Mouse (Mus musculus): ENCODE data around the gene Pknox2. TPM values are rescaled to one million over a fixed set of nuclear protein-coding genes. Genes with fewer than 3 reads are reported as not detected.

Pknox2 gene
- polyA plus RNA-seq, 1 experiment from 2014 or later: 11.4 TPM

GRCm38 (mm10) chr9:37094230-37094990, 52.8 kb downstream of the Pknox2 start:
- Histone ChIP-seq H3K4me3 (no peak overlapping the region), H3K27me3 (no peaks in the 10 kb centered on the region), H3K4me1 (peaks cover 10% of the 10 kb centered on the region), H3K9me3 (no peaks in the 10 kb centered on the region), H3K27ac (no peak overlapping the region), H3K9ac (no peak overlapping the region), H3K36me3 (no peaks in the 10 kb centered on the region), H3K4me2 (no peak overlapping the region)
- ATAC-seq (ENCODE audit: borderline replicate concordance, extremely low read depth, low FRiP score, low TSS enrichment): no peak
- WGBS: 57% methylated on average over 11 of the region's 11 CpGs

- no peaks in the 10 kb centered on the region for H3K9me3 ChIP-seq
- ATAC-seq (ENCODE audit: borderline replicate concordance, extremely low read depth, low FRiP score, low TSS enrichment): no peak
- H3K27ac ChIP-seq: peak overlapping the region; percentile 34; the same call in 1 of the 2 replicates
- H3K4me1 ChIP-seq: peaks cover 10% of the 10 kb centered on the region
- H3K4me2 ChIP-seq: no peak overlapping the region
- no peaks in the 10 kb centered on the region for H3K36me3 ChIP-seq
- no peak overlapping the region for H3K4me3 ChIP-seq
- H3K9ac ChIP-seq: no peak overlapping the region
- H3K27me3 ChIP-seq: no peaks in the 10 kb centered on the region
- WGBS: 5% methylated on average over 5 of the region's 5 CpGs
Measured at GRCm38 (mm10) chr9:37093086-37093485, 54.1 kb downstream of the Pknox2 start.

- H3K4me1 ChIP-seq: peaks cover 22% of the 10 kb centered on the region
- no peak overlapping the region for H3K4me3 ChIP-seq
- H3K27me3 ChIP-seq: no peaks in the 10 kb centered on the region
- H3K9ac ChIP-seq: no peak overlapping the region
- 68% methylated on average over 6 of the region's 6 CpGs for WGBS
- no peaks in the 10 kb centered on the region for H3K36me3 ChIP-seq
- H3K27ac ChIP-seq: no peak overlapping the region
- no peak overlapping the region for H3K4me2 ChIP-seq
- H3K9me3 ChIP-seq: no peaks in the 10 kb centered on the region
- no peak; the same call in 1 of the 2 replicates for ATAC-seq (ENCODE audit: borderline replicate concordance, extremely low read depth, low FRiP score, low TSS enrichment)
Measured at GRCm38 (mm10) chr9:37089894-37090652, 57.1 kb downstream of the Pknox2 start.

- H3K9me3 ChIP-seq: no peaks in the 10 kb centered on the region
- peak; percentile 75; the same call in 1 of the 2 replicates for ATAC-seq (ENCODE audit: borderline replicate concordance, extremely low read depth, low FRiP score, low TSS enrichment)
- 53% methylated on average over 2 of the region's 2 CpGs for WGBS
- no peak overlapping the region for H3K9ac ChIP-seq
- no peak overlapping the region for H3K4me2 ChIP-seq
- peaks cover 22% of the 10 kb centered on the region; the same call in 1 of the 2 replicates for H3K4me1 ChIP-seq
- no peak overlapping the region for H3K4me3 ChIP-seq
- no peak overlapping the region for H3K27ac ChIP-seq
- no peaks in the 10 kb centered on the region for H3K27me3 ChIP-seq
- H3K36me3 ChIP-seq: no peaks in the 10 kb centered on the region
Measured at GRCm38 (mm10) chr9:37085370-37085769, 61.8 kb downstream of the Pknox2 start.

GRCm38 (mm10) chr9:37082246-37082645, 65.0 kb downstream of the Pknox2 start:
- Histone ChIP-seq H3K36me3 (no peaks in the 10 kb centered on the region), H3K9me3 (no peaks in the 10 kb centered on the region), H3K4me2 (no peak overlapping the region), H3K27me3 (no peaks in the 10 kb centered on the region), H3K4me3 (no peak overlapping the region), H3K4me1 (peaks cover 22% of the 10 kb centered on the region; the same call in 1 of the 2 replicates), H3K27ac (no peak overlapping the region), H3K9ac (no peak overlapping the region)
- no peak for ATAC-seq (ENCODE audit: borderline replicate concordance, extremely low read depth, low FRiP score, low TSS enrichment)
- WGBS: 89% methylated on average over 10 of the region's 10 CpGs

GRCm38 (mm10) chr9:37080309-37080708, 66.9 kb downstream of the Pknox2 start:
- WGBS: 78% methylated on average over 6 of the region's 6 CpGs
- no peak overlapping the region for H3K4me2 ChIP-seq
- no peaks in the 10 kb centered on the region for H3K27me3 ChIP-seq
- no peak for ATAC-seq (ENCODE audit: borderline replicate concordance, extremely low read depth, low FRiP score, low TSS enrichment)
- no peaks in the 10 kb centered on the region for H3K36me3 ChIP-seq
- no peak overlapping the region for H3K9ac ChIP-seq
- peaks cover 24% of the 10 kb centered on the region for H3K4me1 ChIP-seq
- no peaks in the 10 kb centered on the region for H3K9me3 ChIP-seq
- H3K27ac ChIP-seq: no peak overlapping the region
- no peak overlapping the region for H3K4me3 ChIP-seq

GRCm38 (mm10) chr9:37077063-37077418, 70.2 kb downstream of the Pknox2 start:
- H3K27me3 ChIP-seq: no peaks in the 10 kb centered on the region
- H3K36me3 ChIP-seq: no peaks in the 10 kb centered on the region
- H3K4me3 ChIP-seq: no peak overlapping the region
- H3K9me3 ChIP-seq: no peaks in the 10 kb centered on the region
- no peak overlapping the region for H3K4me2 ChIP-seq
- H3K4me1 ChIP-seq: peaks cover 16% of the 10 kb centered on the region
- H3K9ac ChIP-seq: no peak overlapping the region
- WGBS: 48% methylated on average over 2 of the region's 2 CpGs
- peak overlapping the region; percentile 22; the same call in 1 of the 2 replicates for H3K27ac ChIP-seq
- no peak for ATAC-seq (ENCODE audit: borderline replicate concordance, extremely low read depth, low FRiP score, low TSS enrichment)

- Histone ChIP-seq H3K4me2 (0 out of 2 replicates have a peak overlapping the region, but pooled peaks have one; percentile 2), H3K36me3 (no peaks in the 10 kb centered on the region), H3K27me3 (no peaks in the 10 kb centered on the region), H3K4me1 (peaks cover 16% of the 10 kb centered on the region), H3K9ac (no peak overlapping the region), H3K9me3 (no peaks in the 10 kb centered on the region), H3K4me3 (no peak overlapping the region), H3K27ac (peak overlapping the region; percentile 22; the same call in 1 of the 2 replicates)
- ATAC-seq (ENCODE audit: borderline replicate concordance, extremely low read depth, low FRiP score, low TSS enrichment): peak; percentile 68; the same call in 1 of the 2 replicates
- WGBS: 17% methylated on average over 15 of the region's 15 CpGs
Measured at GRCm38 (mm10) chr9:37076386-37077062, 70.7 kb downstream of the Pknox2 start.

GRCm38 (mm10) chr9:37075903-37076302, 71.3 kb downstream of the Pknox2 start:
- WGBS: 52% methylated on average over 4 of the region's 4 CpGs
- Histone ChIP-seq H3K36me3 (no peaks in the 10 kb centered on the region), H3K9me3 (no peaks in the 10 kb centered on the region), H3K9ac (no peak overlapping the region), H3K27me3 (no peaks in the 10 kb centered on the region), H3K4me3 (no peak overlapping the region), H3K27ac (no peak overlapping the region), H3K4me1 (peaks cover 15% of the 10 kb centered on the region), H3K4me2 (no peak overlapping the region)
- no peak for ATAC-seq (ENCODE audit: borderline replicate concordance, extremely low read depth, low FRiP score, low TSS enrichment)

GRCm38 (mm10) chr9:37069391-37070312, 77.6 kb downstream of the Pknox2 start:
- ATAC-seq (ENCODE audit: borderline replicate concordance, extremely low read depth, low FRiP score, low TSS enrichment): no peak
- no peak overlapping the region for H3K9ac ChIP-seq
- H3K27ac ChIP-seq: no peak overlapping the region
- H3K4me3 ChIP-seq: no peak overlapping the region
- 0 out of 2 replicates have a peak, but pooled peaks cover 3% of the 10 kb centered on the region for H3K4me1 ChIP-seq
- 71% methylated on average over 6 of the region's 6 CpGs for WGBS
- no peak overlapping the region for H3K4me2 ChIP-seq
- no peaks in the 10 kb centered on the region for H3K36me3 ChIP-seq
- no peaks in the 10 kb centered on the region for H3K27me3 ChIP-seq
- H3K9me3 ChIP-seq: no peaks in the 10 kb centered on the region

- no peaks in the 10 kb centered on the region for H3K36me3 ChIP-seq
- H3K4me2 ChIP-seq: no peak overlapping the region
- 56% methylated on average over 5 of the region's 5 CpGs for WGBS
- H3K9me3 ChIP-seq: no peaks in the 10 kb centered on the region
- H3K27ac ChIP-seq: no peak overlapping the region
- H3K27me3 ChIP-seq: no peaks in the 10 kb centered on the region
- no peak overlapping the region for H3K9ac ChIP-seq
- H3K4me3 ChIP-seq: no peak overlapping the region
- 0 out of 2 replicates have a peak, but pooled peaks cover 3% of the 10 kb centered on the region for H3K4me1 ChIP-seq
- ATAC-seq (ENCODE audit: borderline replicate concordance, extremely low read depth, low FRiP score, low TSS enrichment): no peak
Measured at GRCm38 (mm10) chr9:37067473-37067830, 79.8 kb downstream of the Pknox2 start.
